Mouse (Mus musculus) left cerebral cortex, postnatal 25 days (tissue): ENCODE data around the gene Fastkd5. TPM values are rescaled to one million over a fixed set of nuclear protein-coding genes. Genes with fewer than 3 reads are reported as not detected.

Experiments
- DNase-seq, 2 experiments: peaks; one replicate each; pipeline ENCODE4 v3.0.0; 2022; ENCODE audit warnings: low spot score in 2 of 2, mixed read lengths in 1 of 2
- intact Hi-C: fragments of 180-260 bp; cut with DNase I; formaldehyde crosslinking; loops from one replicate; pipeline ENCODE4 v1.15.1; 2025
- total RNA-seq, 2 experiments: library from RNA; stranded (reverse); gene quantifications; 2 replicates each; pipeline ENCODE4 v1.2.3; 2021

Gene Fastkd5
- total RNA-seq, 2 experiments from 2014 or later, result 8.2 to 9.0 TPM

- intact Hi-C loops, result no loop called here
- DNase-seq, result peak in 1 of 2 experiments; percentile 35
Measured at GRCm38 (mm10) chr2:130635847-130636246, 6.0 kb upstream of the Fastkd5 start.

GRCm38 (mm10) chr2:130634739-130635411 lies 5.0 kb upstream of the Fastkd5 start:
- intact Hi-C loops, result no loop called here
- peak in 1 of 2 experiments; percentile 32 for DNase-seq

GRCm38 (mm10) chr2:130634006-130634738 lies 4.3 kb upstream of the Fastkd5 start:
- no peak for DNase-seq
- intact Hi-C loops, result no loop called here

DNA sequence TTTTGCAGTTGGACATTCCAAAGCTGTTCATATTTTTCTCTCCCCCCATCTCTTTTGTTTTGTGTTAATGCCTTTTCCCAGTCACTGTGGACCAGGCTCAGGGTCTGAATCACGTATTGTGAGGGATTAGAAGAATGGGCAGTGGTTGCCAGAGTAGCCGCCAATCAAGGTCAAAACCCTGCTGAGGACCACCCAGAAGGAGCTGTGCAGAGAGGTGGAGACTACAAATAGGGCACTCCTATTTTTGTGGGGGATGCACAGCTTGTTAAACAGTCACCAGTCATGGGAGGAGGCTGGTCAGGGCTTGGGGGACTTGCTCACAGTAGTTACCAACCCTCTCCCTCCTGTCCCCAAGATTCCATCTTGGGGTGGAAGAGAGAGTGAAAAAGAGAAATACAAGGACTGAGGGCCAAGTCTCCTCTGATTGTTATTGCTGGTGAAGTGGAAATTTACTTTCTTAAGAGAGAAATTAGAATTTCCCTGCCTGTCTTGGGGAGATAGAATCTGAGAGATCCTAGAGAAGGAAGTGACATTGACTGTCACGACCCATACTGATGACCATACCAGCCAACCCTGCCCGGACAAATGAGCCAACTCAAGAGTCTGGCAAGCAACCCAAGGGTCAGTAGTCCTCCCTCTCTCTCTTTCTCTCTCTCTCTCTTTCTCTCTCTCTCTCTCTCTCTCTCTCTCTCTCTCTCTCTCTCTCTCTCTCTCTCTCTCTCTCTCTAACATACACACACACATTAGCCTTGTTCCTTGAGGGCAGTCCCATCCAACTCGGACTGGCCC lies 3.3 kb upstream of the Fastkd5 start:
- intact Hi-C loops, result no loop called here
- DNase-seq, result no peak

- intact Hi-C loops, result no loop called here
- DNase-seq, result peak in 1 of 2 experiments; percentile 60
Measured at GRCm38 (mm10) chr2:130632416-130632815, 2.6 kb upstream of the Fastkd5 start.

DNA sequence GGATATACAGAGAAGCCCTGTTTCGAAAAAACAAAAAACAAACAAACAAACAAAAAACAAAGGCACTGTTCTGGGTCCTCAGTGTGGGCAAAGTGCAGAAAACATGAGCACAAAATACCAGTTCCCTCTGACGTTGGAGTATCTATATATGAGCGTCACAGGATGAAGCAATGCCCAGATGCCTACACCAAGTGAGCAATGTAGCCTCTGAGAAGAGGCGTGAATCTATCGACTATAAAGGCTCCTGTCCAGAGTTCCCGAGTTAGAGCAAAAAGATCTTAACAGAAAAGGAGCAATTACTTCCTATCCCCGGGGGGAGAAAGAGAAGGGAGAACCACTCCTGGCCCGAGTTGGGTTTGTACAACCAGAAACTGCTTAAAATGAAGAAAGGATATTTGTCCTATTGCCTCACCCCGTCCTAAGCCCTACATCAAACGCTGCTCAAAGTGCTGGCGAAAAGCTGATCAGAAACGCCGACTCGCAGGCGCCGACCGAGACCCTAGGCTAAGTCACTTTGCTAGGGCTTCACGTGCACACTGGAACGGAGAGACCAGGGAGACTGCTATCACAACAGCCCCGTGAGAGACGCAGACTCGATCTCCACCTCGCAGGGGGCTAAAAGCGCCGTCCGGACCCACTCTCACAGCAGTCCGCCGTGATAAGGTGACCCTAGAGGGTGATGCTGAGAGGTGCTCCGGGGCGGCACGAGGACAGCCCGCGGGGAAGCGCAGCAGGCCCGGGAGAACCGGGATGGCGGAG lies 568 bp downstream of the Fastkd5 start:
- intact Hi-C loops, result no loop called here
- no peak for DNase-seq

- no peak for DNase-seq
- intact Hi-C loops, result no loop called here
Measured at GRCm38 (mm10) chr2:130628424-130628823, 1.4 kb downstream of the Fastkd5 start.

- intact Hi-C loops, result no loop called here
- DNase-seq, result no peak
Measured at GRCm38 (mm10) chr2:130618972-130619371, 10.9 kb downstream of the Fastkd5 start.

DNA sequence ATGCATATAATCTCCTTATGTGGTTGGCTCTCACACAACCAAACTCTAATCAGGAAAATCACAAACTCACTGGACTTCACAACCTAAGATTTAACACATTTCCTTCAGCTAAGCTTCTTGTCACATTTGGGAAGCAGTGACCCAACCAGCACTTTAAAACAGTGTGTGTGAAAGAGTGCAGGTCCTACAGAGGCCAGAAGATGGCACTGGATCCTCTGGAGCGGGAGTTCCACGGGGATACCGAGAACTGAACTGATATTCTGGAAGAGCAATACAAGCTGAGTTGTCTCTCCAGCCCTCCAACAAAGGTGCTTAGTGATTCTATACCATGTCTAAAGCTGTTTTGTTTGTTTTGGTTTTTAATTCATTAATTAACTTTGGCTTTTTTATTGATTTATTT lies 16.7 kb downstream of the Fastkd5 start:
- intact Hi-C loops, result no loop called here
- no peak for DNase-seq

DNA sequence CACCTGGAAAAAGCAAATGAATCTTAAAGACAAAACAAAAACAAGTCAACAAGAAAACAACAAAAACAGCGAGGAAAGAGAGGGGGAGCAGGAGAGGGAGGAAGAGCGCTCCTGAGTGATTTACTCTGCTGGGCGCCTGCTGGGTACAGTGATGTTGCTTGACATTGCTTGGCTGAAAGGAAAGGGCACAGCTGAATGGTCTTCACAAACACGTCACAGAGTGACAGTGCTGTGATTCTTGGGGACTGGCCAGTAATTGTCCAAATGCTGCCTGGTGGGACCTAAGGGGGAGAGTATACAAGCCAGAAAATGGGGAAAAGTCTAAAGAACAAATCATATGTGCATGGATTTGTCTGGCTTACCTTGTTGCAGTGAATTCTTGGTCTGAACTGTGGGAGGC lies 27.6 kb downstream of the Fastkd5 start:
- DNase-seq, result no peak
- intact Hi-C loops, result no loop called here

- intact Hi-C loops, result no loop called here
- no peak for DNase-seq
Measured at GRCm38 (mm10) chr2:130598399-130598798, 31.4 kb downstream of the Fastkd5 start.

- intact Hi-C loops, result no loop called here
- DNase-seq, result peak; percentile 37 to 66
Measured at GRCm38 (mm10) chr2:130597601-130598010, 32.2 kb downstream of the Fastkd5 start.

DNA sequence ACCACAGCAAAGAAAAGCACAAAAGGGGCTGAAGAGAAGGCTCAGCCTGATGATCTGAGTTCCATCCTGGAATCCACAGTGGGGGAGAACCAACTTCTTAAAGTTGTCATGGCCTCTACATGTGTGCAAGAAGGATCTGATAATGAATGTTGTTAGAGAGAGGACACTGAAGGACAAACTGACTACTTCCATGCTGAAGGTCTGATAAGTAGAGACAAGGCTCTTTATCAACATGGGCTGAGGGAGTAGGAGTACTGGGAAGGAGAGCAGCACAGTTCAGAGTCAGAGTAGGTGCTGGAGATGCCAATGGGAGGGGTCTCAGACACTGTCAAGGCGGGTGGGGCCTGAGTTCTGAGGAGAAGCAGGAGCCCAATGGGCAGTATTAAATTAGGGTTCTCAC lies 34.2 kb downstream of the Fastkd5 start:
- no peak for DNase-seq
- intact Hi-C loops, result no loop called here

DNA sequence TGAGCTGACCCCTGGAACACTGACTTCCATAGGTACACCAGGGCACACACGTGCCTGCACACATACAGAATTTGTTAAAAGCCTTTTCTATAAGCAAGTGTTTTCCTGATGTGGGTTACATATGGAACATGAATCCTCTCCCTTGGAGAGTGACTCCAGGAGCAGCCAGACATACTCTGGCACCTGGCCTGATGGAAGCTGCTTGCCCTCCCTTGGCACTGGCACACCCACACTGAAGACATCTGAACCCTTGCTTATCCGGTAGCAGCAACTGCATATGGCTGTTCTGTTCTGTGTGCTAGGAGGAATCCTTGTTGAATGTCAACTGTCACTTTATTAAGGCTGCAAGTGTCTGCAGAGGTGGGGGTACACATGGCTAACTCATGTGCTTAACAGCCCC lies 38.8 kb downstream of the Fastkd5 start:
- intact Hi-C loops, result no loop called here
- no peak for DNase-seq

DNA sequence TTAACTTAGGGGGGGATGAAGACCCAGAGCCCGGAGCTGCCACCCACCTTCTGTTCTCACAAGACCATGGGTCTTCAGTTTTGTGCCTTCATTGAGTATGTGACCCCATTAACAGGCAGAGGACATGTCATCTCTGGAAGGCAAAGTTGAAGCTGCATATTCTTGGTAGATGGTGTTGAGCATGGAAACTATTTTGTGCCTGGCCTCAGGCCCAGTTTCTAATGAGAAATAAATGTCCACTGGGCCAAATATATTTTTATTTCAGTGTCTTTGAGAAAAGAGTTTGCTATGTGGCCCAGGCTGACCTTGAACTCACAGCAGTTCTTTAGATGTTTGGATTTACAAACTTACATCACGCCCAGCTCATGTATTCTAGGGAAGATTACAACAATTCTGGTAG lies 40.1 kb downstream of the Fastkd5 start:
- intact Hi-C loops, result no loop called here
- DNase-seq, result no peak

DNA sequence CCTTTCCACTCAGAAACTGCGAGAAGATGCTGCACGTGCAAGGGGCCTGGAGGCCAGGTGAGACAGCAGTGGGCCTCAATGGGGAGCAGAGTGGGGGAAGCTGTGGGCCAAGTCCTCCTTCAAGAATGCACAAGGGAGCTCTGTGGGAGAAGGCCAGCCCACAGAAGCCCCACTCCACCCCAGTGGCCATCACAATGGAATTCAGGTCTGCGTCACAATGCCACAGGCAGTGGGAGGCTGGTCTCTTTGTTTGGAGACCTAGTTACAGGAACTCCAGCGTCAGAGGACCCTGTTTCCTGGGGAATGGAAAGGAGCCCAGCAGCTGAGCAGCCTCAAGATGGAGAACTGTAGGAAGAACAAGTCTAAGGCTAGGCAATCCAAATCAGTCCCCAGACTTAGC lies 40.7 kb downstream of the Fastkd5 start:
- intact Hi-C loops, result no loop called here
- DNase-seq, result no peak

DNA sequence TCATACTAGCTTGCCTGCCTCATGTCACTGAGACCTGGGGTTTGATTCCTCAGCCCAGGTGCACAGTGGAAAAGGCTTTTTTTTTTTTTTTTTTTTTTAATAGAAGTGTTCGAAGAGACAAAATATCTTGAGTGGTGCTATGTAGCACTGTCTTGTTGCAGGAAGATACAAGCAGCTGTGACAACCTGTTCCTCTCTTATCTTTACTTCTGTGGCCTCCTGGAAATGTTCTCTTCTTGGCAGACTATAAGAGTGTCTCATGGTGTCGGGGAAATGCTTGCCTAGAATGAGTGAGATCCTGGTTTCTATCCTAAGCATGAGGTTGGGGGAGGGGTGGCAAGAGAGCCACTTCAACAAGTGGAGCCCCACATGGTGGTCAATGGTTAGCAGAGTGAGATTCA lies 41.5 kb downstream of the Fastkd5 start:
- intact Hi-C loops, result no loop called here
- DNase-seq, result no peak

- DNase-seq, result peak; percentile 42 to 91
Measured at GRCm38 (mm10) chr2:130586016-130586415, 43.8 kb downstream of the Fastkd5 start.

DNA sequence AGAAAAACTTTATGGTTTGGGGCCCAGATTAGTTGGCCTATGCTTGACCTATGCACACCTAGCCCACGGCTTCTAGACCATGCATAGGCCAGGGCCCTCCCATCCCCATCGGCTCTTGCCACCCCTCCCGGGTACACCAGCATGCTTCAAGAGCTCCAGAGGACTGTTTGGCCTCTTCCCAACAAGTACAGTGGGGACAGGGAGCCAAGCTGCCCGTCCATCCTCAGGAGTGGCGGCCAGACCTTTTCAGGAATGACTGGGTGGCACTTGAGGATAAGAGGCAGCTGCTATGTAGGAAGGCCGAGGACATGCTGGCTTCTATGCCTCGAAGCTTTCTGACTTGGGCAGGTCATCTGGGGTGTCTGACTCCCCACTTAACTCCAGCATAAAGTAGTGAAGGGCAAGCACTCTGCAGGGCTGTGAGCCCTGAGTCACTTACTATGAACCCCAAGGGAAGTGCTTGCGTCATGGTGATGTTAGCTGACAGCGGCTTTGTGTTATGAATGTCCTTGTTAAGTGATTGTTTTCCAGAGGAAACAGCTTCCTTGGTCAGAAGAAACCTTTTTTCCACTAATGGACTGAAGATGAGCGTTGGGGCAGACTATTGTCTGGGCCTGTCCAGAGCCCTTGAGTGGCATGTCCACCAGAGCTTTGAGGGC lies 45.8 kb downstream of the Fastkd5 start:
- intact Hi-C loops, result no loop called here
- no peak for DNase-seq

More at GRCm38 (mm10) chr2:130586016-130586415, 43.8 kb downstream of the Fastkd5 start:
- intact Hi-C loops, result no loop called here
